Mouse (Mus musculus) heart, embryonic 10.5 days (tissue): ENCODE measurements around the gene Srek1. TPM values are rescaled to one million over a fixed set of nuclear protein-coding genes. Genes with fewer than 3 reads are reported as not detected.

ENCODE experiments used
- DNase-seq: peaks from one replicate; pipeline ENCODE4 v3.0.0-alpha.2; 2017; ENCODE audit warnings: low spot score
- H3K27ac ChIP-seq: fragments of 300-500 bp; sonication (generic); 2 replicates; pipeline ENCODE4 v1.5.1; 2016; ENCODE audit warnings: mild to moderate bottlenecking
- H3K27me3 ChIP-seq: fragments of 300-500 bp; sonication (generic); 2 replicates; pipeline ENCODE4 v1.6.1; 2016; ENCODE audit warnings: mild to moderate bottlenecking; ENCODE audit not compliant: poor library complexity, insufficient read depth, severe bottlenecking
- H3K36me3 ChIP-seq: fragments of 300-500 bp; sonication (generic); 2 replicates; pipeline ENCODE4 v1.6.1; 2016; ENCODE audit warnings: mild to moderate bottlenecking, moderate library complexity
- H3K4me1 ChIP-seq: fragments of 300-500 bp; sonication (generic); 2 replicates; pipeline ENCODE4 v1.6.1; 2016; ENCODE audit warnings: mild to moderate bottlenecking
- H3K4me3 ChIP-seq: fragments of 300-500 bp; sonication (generic); 2 replicates; pipeline ENCODE4 v1.5.1; 2016; ENCODE audit warnings: mild to moderate bottlenecking, moderate library complexity
- H3K9me3 ChIP-seq: fragments of 300-500 bp; sonication (generic); 2 replicates; pipeline ENCODE4 v1.6.1; 2016; ENCODE audit warnings: mild to moderate bottlenecking, moderate library complexity
- WGBS: fragments of 180-500 bp; shearing (Covaris S2); methylation state at CpG from one replicate; pipeline ENCODE4 v1.1.7; 2016; 5-methylcytosine and 5-hydroxymethylcytosine counted together
- polyA plus RNA-seq: library from polyadenylated mRNA; unstranded; fragments of >200 nt; fragmentation: Nextera tagmentation; extraction: Ambion mirVana; gene quantifications from 2 replicates; pipeline ENCODE4 v1.2.1, GENCODE M21; 2016

The Srek1 gene
- polyA plus RNA-seq, 1 experiment from 2014 or later: 63.2 TPM

DNA sequence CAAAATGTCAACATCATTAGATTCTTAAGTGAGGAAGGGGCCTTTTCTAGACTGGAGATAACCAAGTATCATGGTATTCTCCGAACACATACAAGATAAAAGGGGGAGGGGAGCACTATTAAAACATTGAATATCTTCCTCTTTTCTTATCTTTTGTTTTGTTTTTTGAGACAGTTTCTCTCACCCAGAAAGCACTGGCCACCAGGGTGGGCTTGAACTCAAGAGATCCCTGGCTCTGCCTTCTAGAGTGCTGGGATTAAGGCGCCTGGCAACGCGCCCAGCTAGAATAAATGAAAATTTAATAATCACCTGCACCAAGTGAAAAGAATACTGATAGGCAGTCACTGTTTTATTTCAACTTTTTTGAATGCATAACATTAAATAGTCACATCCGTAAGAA, 1.5 kb downstream of the Srek1 start:
- no peak for DNase-seq

DNA sequence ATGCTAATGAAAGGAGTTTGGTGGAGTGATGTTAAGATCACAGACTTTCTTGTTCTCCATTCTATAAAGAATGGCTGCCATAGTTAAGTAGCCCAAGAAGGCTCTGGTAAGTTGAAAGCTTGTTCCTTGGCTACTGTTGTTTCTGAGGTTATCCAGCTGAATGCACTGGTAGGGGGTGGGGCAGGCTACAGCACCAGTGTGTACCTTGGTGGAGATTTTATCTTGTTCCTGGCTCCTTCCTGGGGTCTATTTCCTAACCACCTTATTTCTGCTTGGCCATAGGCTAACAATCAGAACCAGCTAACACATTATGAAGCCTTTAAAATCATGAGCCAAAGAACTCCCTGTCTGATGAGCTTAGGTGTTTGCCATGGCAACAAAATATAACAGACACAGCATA, 3.6 kb downstream of the Srek1 start:
- Histone ChIP-seq H3K27ac (no peak overlapping the region), H3K36me3 (peaks cover 26% of the 10 kb centered on the region), H3K9me3 (no peaks in the 10 kb centered on the region), H3K27me3 (no peaks in the 10 kb centered on the region), H3K4me1 (peaks cover 15% of the 10 kb centered on the region), H3K4me3 (no peak overlapping the region)
- no peak for DNase-seq

More for the DNA sequence above, 1.5 kb downstream of the Srek1 start:
- Histone ChIP-seq H3K27me3 (no peaks in the 10 kb centered on the region), H3K9me3 (no peaks in the 10 kb centered on the region), H3K27ac (peak overlapping the region; percentile 99), H3K4me3 (peak overlapping the region; percentile 86), H3K4me1 (peaks cover 15% of the 10 kb centered on the region), H3K36me3 (peaks cover 9% of the 10 kb centered on the region; the same call in 1 of the 2 replicates)
- 46% methylated on average over 5 of the region's 5 CpGs for WGBS

DNA sequence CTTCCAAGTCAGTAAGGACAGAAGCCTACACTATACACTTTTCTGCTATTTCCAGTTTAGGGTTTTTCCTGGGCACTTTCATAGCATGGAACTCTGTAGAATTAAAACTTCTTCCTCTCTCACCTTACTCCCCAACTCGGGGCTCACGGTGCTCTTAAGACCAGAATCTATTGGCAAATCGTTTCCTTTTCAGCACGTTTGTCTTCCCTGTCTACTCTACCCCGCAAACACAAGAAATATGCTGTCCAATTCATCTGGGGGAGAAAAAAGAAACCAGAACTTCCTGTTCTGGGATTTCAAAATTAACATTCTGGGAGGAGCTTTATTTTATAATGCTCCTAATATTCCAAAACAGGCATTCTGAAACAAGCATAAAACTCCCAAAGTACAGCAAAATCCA, 6.5 kb downstream of the Srek1 start:
- Histone ChIP-seq H3K4me1 (peaks cover 13% of the 10 kb centered on the region), H3K36me3 (peaks cover 39% of the 10 kb centered on the region), H3K4me3 (no peak overlapping the region), H3K9me3 (no peaks in the 10 kb centered on the region), H3K27me3 (no peaks in the 10 kb centered on the region), H3K27ac (no peak overlapping the region)
- no peak for DNase-seq
- WGBS: 85% methylated on average over 5 of the region's 5 CpGs

DNA sequence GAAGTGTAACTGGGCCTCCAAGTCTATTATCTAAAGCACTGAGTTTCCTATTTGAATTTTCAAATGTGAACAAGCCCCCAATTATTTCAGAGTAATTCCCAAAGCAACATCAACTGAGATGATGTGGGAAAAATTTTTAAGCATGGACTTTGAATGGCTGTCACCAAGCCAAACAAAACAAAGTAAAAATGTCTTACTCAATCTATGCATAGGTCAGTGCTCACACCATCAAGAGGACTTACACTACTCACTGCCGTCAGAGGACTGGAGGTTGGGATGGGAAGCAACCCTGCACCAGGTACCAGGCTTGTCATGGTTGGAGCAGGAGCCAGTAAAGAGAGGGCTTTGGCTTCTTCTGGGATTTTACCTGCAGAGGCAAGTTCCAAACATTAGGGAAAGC, 10.8 kb downstream of the Srek1 start:
- WGBS: 83% methylated on average over 1 of the region's 1 CpGs
- no peak for DNase-seq
- Histone ChIP-seq H3K36me3 (peaks cover 73% of the 10 kb centered on the region), H3K4me3 (no peak overlapping the region), H3K27me3 (no peaks in the 10 kb centered on the region), H3K4me1 (no peaks in the 10 kb centered on the region), H3K9me3 (no peaks in the 10 kb centered on the region), H3K27ac (no peak overlapping the region)

DNA sequence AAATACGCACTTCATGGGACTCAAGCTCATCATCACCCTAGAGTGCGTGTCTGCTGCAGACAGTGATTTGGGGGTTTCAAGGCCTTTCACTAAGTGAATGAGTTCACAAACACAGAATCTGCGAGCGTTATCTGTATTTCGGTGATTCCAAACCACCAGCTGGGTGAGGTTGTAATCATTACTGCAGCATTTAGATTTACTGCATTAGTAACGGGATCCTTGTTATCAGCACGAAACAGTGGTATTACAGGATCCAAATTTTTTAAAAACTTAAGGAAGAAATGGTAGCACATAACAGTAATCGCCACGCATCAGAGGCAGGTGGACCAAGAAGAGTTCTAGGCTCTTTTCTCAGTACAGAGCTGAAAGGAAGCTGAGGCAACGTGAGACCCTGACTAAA, 12.4 kb downstream of the Srek1 start:
- Histone ChIP-seq H3K36me3 (peaks cover 81% of the 10 kb centered on the region), H3K9me3 (no peaks in the 10 kb centered on the region), H3K4me1 (no peaks in the 10 kb centered on the region), H3K4me3 (no peak overlapping the region), H3K27me3 (no peaks in the 10 kb centered on the region), H3K27ac (no peak overlapping the region)
- no peak for DNase-seq
- WGBS: 90% methylated on average over 10 of the region's 10 CpGs

DNA sequence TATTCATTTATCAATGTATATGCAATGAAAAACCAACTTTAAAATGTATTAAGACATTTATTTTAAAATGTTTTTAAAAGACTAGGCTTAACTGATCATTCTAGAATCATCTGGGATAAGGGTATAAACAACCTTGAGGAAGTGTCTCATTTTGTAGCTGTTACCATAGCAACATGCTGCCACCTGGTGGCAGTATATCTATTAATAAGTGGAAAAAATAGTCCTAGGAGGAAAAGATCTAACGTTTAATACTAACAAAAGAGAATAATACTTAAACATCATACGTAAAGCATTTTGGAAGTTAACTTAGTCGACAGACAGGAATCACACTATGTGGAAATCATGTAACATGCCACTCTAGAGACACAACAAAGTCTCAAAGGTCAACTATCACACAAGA, 23.0 kb downstream of the Srek1 start:
- DNase-seq: no peak
- no peak overlapping the region for H3K27ac ChIP-seq
- H3K27me3 ChIP-seq: no peaks in the 10 kb centered on the region
- H3K4me1 ChIP-seq: no peaks in the 10 kb centered on the region
- H3K9me3 ChIP-seq: no peaks in the 10 kb centered on the region
- H3K36me3 ChIP-seq: peaks cover 86% of the 10 kb centered on the region
- no peak overlapping the region for H3K4me3 ChIP-seq
- 81% methylated on average over 3 of the region's 3 CpGs for WGBS

DNA sequence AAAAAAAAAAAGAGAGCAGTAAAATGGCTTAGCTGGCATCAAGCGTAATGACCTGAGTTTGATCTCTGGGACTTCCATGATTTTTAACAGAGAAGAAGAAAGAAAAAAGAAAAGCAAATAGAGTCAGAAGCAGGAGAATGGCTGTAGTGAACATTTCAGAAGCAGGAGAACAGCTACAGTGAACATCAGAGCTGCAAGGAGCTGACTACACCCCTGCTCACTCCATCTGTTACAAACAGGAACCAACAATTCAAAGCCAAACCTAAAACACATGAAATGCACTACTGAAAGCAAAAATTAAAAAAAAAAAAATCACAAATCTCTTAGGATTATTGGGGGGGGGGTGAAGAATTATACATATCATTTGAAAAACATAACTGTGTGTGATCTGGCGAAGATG, 28.7 kb downstream of the Srek1 start:
- Histone ChIP-seq H3K9me3 (no peaks in the 10 kb centered on the region), H3K4me3 (no peak overlapping the region), H3K27ac (no peak overlapping the region), H3K4me1 (no peaks in the 10 kb centered on the region), H3K36me3 (peaks cover 91% of the 10 kb centered on the region), H3K27me3 (no peaks in the 10 kb centered on the region)
- 89% methylated on average over 2 of the region's 2 CpGs for WGBS
- DNase-seq: no peak

DNA sequence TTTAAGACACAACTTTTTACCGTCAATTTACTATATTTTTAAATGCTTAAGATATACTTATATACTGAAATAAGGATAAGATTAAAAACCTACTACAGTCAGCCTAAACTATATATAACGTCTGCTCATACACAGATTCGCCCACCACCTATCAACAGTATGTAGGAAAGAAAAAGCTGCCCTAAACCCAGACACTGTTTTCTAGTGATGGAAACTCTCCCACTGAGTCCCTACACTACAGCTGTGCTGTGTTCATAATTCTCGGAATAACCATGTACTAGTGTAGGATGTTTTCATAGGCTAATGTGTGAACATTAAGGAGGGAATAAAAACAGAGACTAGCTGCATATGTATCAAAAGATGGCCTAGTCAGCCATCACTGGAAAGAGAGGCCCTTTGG, 29.2 kb downstream of the Srek1 start:
- no peaks in the 10 kb centered on the region for H3K4me1 ChIP-seq
- H3K27me3 ChIP-seq: no peaks in the 10 kb centered on the region
- DNase-seq: no peak
- H3K9me3 ChIP-seq: no peaks in the 10 kb centered on the region
- 91% methylated on average over 4 of the region's 4 CpGs for WGBS
- no peak overlapping the region for H3K4me3 ChIP-seq
- H3K36me3 ChIP-seq: peaks cover 89% of the 10 kb centered on the region
- H3K27ac ChIP-seq: no peak overlapping the region

DNA sequence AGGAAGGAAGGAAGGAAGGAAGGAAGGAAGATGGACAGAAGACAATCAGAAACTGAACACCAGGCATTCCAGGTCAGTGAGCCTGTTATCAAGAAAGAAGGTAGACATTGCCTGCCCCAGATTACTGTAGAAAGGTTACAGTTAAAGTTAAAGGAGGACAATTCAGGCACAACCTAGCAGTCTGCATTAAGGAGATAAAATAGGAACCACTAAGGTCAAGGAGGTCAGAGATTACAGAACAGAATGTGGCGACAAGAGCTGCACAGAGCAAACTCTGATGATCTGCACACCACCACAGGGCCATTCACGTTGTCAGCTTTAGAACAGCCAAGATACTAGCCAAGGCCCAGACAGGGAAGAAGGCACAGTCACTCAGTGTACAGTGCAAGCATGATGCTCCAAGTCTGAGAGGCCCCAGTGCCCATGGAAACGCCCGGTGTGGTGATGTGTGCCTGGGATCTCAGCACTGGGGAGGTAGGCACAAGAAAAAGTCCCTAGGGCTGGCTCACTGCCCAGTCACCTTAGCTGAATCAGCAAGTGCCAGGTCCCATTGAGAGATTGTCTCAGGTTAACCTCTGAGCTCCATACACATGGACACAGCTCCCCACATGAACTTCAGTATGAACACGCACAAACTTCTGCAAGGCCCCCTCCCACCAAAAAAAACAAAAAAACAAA, 38.9 kb downstream of the Srek1 start:
- DNase-seq: no peak
- H3K4me1 ChIP-seq: peaks cover 6% of the 10 kb centered on the region
- WGBS: 63% methylated on average over 5 of the region's 5 CpGs
- H3K36me3 ChIP-seq: peaks cover 65% of the 10 kb centered on the region
- H3K4me3 ChIP-seq: no peak overlapping the region
- H3K27ac ChIP-seq: no peak overlapping the region
- H3K9me3 ChIP-seq: no peaks in the 10 kb centered on the region
- H3K27me3 ChIP-seq: no peaks in the 10 kb centered on the region

DNA sequence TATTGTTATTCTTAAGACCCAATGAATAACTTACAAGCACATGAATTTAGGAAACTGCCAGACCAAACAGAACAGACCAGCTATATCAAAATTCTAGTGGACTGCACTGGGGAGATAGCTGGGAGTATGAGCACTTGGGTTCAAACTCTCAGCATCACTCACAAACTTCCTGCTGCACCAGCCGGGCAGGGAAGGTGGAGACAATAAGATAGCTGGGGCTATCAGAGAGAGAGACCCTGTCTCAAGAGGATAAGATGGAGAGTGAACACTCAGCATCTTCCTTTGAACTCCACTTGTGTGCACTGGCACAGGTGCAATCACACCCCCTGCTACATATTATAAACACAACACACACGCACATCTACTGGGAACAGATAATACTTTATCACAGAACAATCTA, 47.5 kb downstream of the Srek1 start:
- peaks cover 6% of the 10 kb centered on the region; the same call in 1 of the 2 replicates for H3K9me3 ChIP-seq
- H3K4me1 ChIP-seq: no peaks in the 10 kb centered on the region
- peaks cover 10% of the 10 kb centered on the region; the same call in 1 of the 2 replicates for H3K36me3 ChIP-seq
- DNase-seq: no peak
- H3K4me3 ChIP-seq: no peak overlapping the region
- no peak overlapping the region for H3K27ac ChIP-seq
- 59% methylated on average over 2 of the region's 2 CpGs for WGBS
- H3K27me3 ChIP-seq: no peaks in the 10 kb centered on the region

DNA sequence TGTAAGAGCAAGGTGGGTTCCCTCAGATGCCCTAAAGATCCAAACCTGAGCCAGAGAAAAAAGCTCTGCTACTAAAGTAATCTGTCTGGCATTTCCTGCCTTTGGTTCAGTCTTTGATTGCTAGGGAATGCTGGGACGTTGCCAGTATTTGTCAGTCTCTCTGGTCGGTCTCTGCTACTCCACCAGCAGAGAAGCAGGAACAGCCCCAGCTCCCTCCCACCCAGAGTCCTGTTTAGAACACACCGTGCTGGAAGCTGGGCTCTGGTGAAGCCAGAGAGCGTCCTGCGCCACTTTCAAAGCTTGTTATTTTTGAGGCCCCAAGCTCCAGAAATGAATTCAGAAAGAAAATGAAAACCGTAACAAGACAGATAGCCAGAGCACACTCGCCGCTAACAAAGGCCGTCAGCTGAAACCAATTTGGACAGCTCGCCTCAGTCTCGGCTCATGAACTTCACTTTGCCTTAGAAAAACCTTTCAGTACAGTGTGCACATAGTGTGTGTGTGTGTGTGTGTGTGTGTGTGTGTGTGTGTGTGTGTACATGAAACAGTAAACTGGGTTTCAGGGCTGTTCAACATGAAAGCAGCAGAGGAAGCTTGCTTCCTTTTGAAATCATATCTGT, 62.9 kb downstream of the Srek1 start:
- Histone ChIP-seq H3K4me3 (no peak overlapping the region), H3K27ac (no peak overlapping the region), H3K36me3 (no peaks in the 10 kb centered on the region), H3K9me3 (no peaks in the 10 kb centered on the region), H3K4me1 (peaks cover 12% of the 10 kb centered on the region), H3K27me3 (no peaks in the 10 kb centered on the region)
- peak; percentile 54 for DNase-seq
- 74% methylated on average over 11 of the region's 11 CpGs for WGBS

DNA sequence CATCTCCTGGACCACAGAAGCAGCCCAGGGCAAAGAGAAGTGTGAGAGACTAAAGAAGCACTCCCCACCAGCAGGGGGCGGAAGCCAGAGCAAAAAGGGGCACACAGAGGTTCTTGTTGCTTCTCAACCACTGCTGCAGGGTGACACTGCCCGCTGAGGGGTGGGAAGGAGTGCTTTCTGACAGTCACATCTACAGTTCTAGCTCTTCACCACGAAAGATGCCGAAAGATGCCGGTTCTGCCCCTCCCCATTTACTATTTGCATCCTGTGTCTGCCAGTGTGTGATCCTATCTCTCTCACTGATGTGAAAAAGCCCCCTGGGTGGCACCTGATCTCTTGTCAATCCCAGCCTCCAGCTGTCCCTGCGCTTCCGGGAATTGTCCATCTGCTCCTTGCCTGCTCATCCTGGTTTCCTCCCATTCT, 64.0 kb downstream of the Srek1 start:
- DNase-seq: peak; percentile 74
- no peaks in the 10 kb centered on the region for H3K9me3 ChIP-seq
- peaks cover 12% of the 10 kb centered on the region for H3K4me1 ChIP-seq
- H3K36me3 ChIP-seq: no peaks in the 10 kb centered on the region
- WGBS: 36% methylated on average over 7 of the region's 7 CpGs
- no peaks in the 10 kb centered on the region for H3K27me3 ChIP-seq
- H3K27ac ChIP-seq: no peak overlapping the region
- H3K4me3 ChIP-seq: no peak overlapping the region

DNA sequence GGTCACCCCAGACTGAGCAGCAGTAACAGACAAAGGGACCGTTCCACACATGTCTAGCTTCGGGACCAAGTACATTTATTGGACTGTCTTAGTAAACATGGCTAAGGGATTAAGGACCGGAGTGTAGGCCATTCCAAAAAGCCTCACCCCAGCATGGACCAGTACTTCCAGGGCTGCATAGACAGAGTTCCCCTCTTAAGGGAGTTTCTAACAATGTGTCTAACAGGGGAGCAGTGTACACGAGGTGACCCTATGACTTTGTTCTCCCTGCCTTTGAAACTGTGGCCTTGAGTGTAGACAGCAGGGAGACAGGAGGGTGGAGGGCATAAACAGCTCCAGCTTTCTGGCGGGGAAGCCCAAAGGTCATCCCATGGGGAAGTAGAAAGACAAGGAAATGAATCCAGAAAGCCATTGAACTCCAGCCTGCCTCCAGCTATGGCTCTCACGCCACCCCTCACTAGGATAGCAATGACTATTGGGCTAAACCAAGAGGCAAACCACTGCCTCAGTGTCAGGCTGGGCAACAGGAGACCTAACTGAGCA, 68.9 kb downstream of the Srek1 start:
- Histone ChIP-seq H3K9me3 (no peaks in the 10 kb centered on the region), H3K4me3 (no peak overlapping the region), H3K27me3 (no peaks in the 10 kb centered on the region), H3K27ac (no peak overlapping the region), H3K36me3 (no peaks in the 10 kb centered on the region), H3K4me1 (peaks cover 11% of the 10 kb centered on the region)
- WGBS: 77% methylated on average over 6 of the region's 6 CpGs
- peak; percentile 43 for DNase-seq
